Mouse (Mus musculus) thymus, adult 2 months (tissue): ENCODE data around the gene Adh1.

Experiments
- CTCF ChIP-seq: fragments of 200-500 bp; IDR thresholded peaks from 2 replicates; pipeline ENCODE4 v1.5.1; 2012; ENCODE audit warnings: mild to moderate bottlenecking, control low read depth, low read length, moderate library complexity, borderline replicate concordance; ENCODE audit not compliant: control insufficient read depth, poor library complexity, insufficient read depth; ENCODE audit errors: extremely low read depth
- POLR2A ChIP-seq: fragments of 200-500 bp; IDR thresholded peaks from 2 replicates; pipeline ENCODE4 v1.6.1; 2012; ENCODE audit warnings: mild to moderate bottlenecking, low read length, control low read depth, moderate library complexity; ENCODE audit not compliant: control insufficient read depth, poor library complexity, insufficient read depth; ENCODE audit errors: extremely low read depth

- TF ChIP-seq POLR2A: no peak
- TF ChIP-seq CTCF: no peak
Observed at GRCm38 (mm10) chr3:138255780-138256550, 4.8 kb upstream of the Adh1 start.
